Mouse (Mus musculus) ES-E14 (cell line): ENCODE results near the gene Nr2f6. TPM values are rescaled to one million over a fixed set of nuclear protein-coding genes. Genes with fewer than 3 reads are reported as not detected.

Experiments used
- DNase-seq: peaks from one replicate; pipeline ENCODE4 v3.0.0-alpha.2; 2013; ENCODE audit warnings: low read depth, low spot score
- H3K27ac ChIP-seq: 2 replicates; pipeline ENCODE4 v1.5.1; 2012; ENCODE audit warnings: low read depth, mild to moderate bottlenecking, low read length, moderate library complexity, mixed read lengths; ENCODE audit not compliant: poor library complexity, insufficient read depth, severe bottlenecking
- H3K36me3 ChIP-seq: 2 replicates; pipeline ENCODE4 v1.6.1; 2012; ENCODE audit warnings: mild to moderate bottlenecking, low read length, moderate library complexity, mixed read lengths; ENCODE audit not compliant: control insufficient read depth, poor library complexity, insufficient read depth, severe bottlenecking
- H3K4me1 ChIP-seq, 2 experiments: fragments of 150-350 bp in 1 of 2; sonication (generic) in 1 of 2; 2 replicates each; pipeline ENCODE4 v1.6.1; 2012; ENCODE audit warnings: low read length in 2 of 2, mild to moderate bottlenecking in 1 of 2, mixed read lengths in 1 of 2; ENCODE audit not compliant: control insufficient read depth in 2 of 2, insufficient read depth in 2 of 2, poor library complexity in 1 of 2
- H3K4me3 ChIP-seq, 2 experiments: fragments of 150-350 bp in 1 of 2; sonication (generic) in 1 of 2; 2 replicates each; pipeline ENCODE4 v1.5.1; 2012; ENCODE audit warnings: low read length in 2 of 2, low read depth in 1 of 2, mild to moderate bottlenecking in 1 of 2, mixed read lengths in 1 of 2; ENCODE audit not compliant: insufficient read depth in 1 of 2, poor library complexity in 1 of 2, severe bottlenecking in 1 of 2
- H3K9ac ChIP-seq: 2 replicates; pipeline ENCODE4 v1.6.1; 2012; ENCODE audit warnings: low read depth, mild to moderate bottlenecking, low read length, mixed read lengths; ENCODE audit not compliant: poor library complexity, insufficient read depth, severe bottlenecking
- H3K9me3 ChIP-seq: fragments of 150-350 bp; sonication (generic); 2 replicates; pipeline ENCODE4 v1.6.1; 2012; ENCODE audit warnings: low read depth, mild to moderate bottlenecking, low read length; ENCODE audit not compliant: control insufficient read depth, insufficient read depth
- CHD2 ChIP-seq: IDR thresholded peaks from 2 replicates; pipeline ENCODE4 v1.6.1; 2014; ENCODE audit warnings: mild to moderate bottlenecking, low read depth, low read length, inconsistent platforms
- HCFC1 ChIP-seq: IDR thresholded peaks from 2 replicates; pipeline ENCODE4 v1.6.1; 2012; ENCODE audit warnings: low read length, inconsistent platforms, borderline replicate concordance; ENCODE audit not compliant: insufficient read depth
- MAFK ChIP-seq: IDR thresholded peaks from 2 replicates; pipeline ENCODE4 v1.6.1; 2014; ENCODE audit warnings: mild to moderate bottlenecking, low read depth, low read length, inconsistent platforms; ENCODE audit not compliant: insufficient read depth
- ZC3H11A ChIP-seq: IDR thresholded peaks from 2 replicates; pipeline ENCODE4 v1.6.1; 2012; ENCODE audit warnings: low read depth, mild to moderate bottlenecking, inconsistent platforms, low read length, borderline replicate concordance
- ZNF384 ChIP-seq: IDR thresholded peaks from 2 replicates; pipeline ENCODE4 v1.6.1; 2012; ENCODE audit warnings: low read depth, low read length, inconsistent platforms
- in situ Hi-C, 2 experiments: fragments of 600-800 bp; cut with MboI; formaldehyde crosslinking; loops; one replicate each; pipeline ENCODE4 v1.15.1; 2025; ENCODE audit warnings: low sequenced_read_pairs in 2 of 2, inconsistent platforms in 1 of 2; ENCODE audit not compliant: unreplicated experiment in 2 of 2
- total RNA-seq: library from RNA; depleted of rRNA; stranded (reverse); fragments of 300-350 nt; gene quantifications from 2 replicates; pipeline ENCODE4 v1.2.3, GENCODE M21; 2012

The Nr2f6 gene
- total RNA-seq, 1 experiment = 52.8 TPM

- TF ChIP-seq CHD2 (no peak), MAFK (no peak), ZNF384 (no peak), HCFC1 (no peak), ZC3H11A (no peak)
- Histone ChIP-seq H3K36me3 (peaks cover 9% of the 10 kb centered on the region), H3K9ac (no peak overlapping the region), H3K4me1 (peaks cover 3 to 26% of the 10 kb centered on the region in 2 experiments; a peak in 3 of 4 replicates), H3K27ac (no peak overlapping the region), H3K9me3 (no peaks in the 10 kb centered on the region), H3K4me3 (no peak overlapping the region)
- no peak for DNase-seq
- in situ Hi-C loops = no loop called here
Measured at GRCm38 (mm10) chr8:71374616-71375206, 7.0 kb downstream of the Nr2f6 start.

- no peak overlapping the region for H3K27ac ChIP-seq
- no peaks in the 10 kb centered on the region for H3K9me3 ChIP-seq
- H3K36me3 ChIP-seq = peaks cover 23% of the 10 kb centered on the region
- H3K4me1 ChIP-seq = peaks cover 3 to 27% of the 10 kb centered on the region in 2 experiments; a peak in 3 of 4 replicates
- in situ Hi-C loops = no loop called here
- H3K9ac ChIP-seq = no peak overlapping the region
- TF ChIP-seq HCFC1 (no peak), ZC3H11A (no peak)
- no peak for DNase-seq
- H3K4me3 ChIP-seq = no peak overlapping the region
Measured at GRCm38 (mm10) chr8:71373000-71373399, 8.8 kb downstream of the Nr2f6 start.

GRCm38 (mm10) chr8:71372427-71372826 is 9.3 kb downstream of the Nr2f6 start:
- Histone ChIP-seq H3K9ac (no peak overlapping the region), H3K4me3 (peak overlapping the region in 1 of 2 experiments; percentile 23; a peak in 1 of 4 replicates), H3K36me3 (peaks cover 24% of the 10 kb centered on the region), H3K27ac (no peak overlapping the region), H3K9me3 (no peaks in the 10 kb centered on the region), H3K4me1 (peaks cover 3 to 29% of the 10 kb centered on the region in 2 experiments; a peak in 3 of 4 replicates)
- in situ Hi-C loops = no loop called here
- TF ChIP-seq ZC3H11A = no peak
- DNase-seq = no peak

GRCm38 (mm10) chr8:71371236-71371848 is 10.4 kb downstream of the Nr2f6 start, which contains the start of gene Ocel1:
Ocel1 (plus strand) TSS chr8:71371298.
- peak; percentile 97 for DNase-seq
- Histone ChIP-seq H3K9ac (peak within 1 kb of the TSS; percentile 88), H3K9me3 (no peaks in the 10 kb centered on the region), H3K4me3 (peak within 1 kb of the TSS; percentile 88 to 94), H3K36me3 (peaks cover 24% of the 10 kb centered on the region), H3K4me1 (peaks cover 5 to 28% of the 10 kb centered on the region in 2 experiments), H3K27ac (peak within 1 kb of the TSS; percentile 73)
- TF ChIP-seq ZNF384 (0 out of 2 replicates have a peak, but pooled peaks have one; percentile 1), MAFK (no peak), HCFC1 (peak; percentile 40; the same call in 1 of the 2 replicates)
- in situ Hi-C loops = no loop called here

GRCm38 (mm10) chr8:71370711-71371235 is 11.0 kb downstream of the Nr2f6 start:
- Histone ChIP-seq H3K4me3 (peak overlapping the region; percentile 88 to 94), H3K9me3 (no peaks in the 10 kb centered on the region), H3K9ac (peak overlapping the region; percentile 63; the same call in 1 of the 2 replicates), H3K36me3 (peaks cover 24% of the 10 kb centered on the region), H3K4me1 (peaks cover 7 to 24% of the 10 kb centered on the region in 2 experiments), H3K27ac (peak overlapping the region; percentile 48; the same call in 1 of the 2 replicates)
- TF ChIP-seq ZC3H11A = no peak
- no peak for TF ChIP-seq HCFC1
- no peak for TF ChIP-seq MAFK
- no peak for TF ChIP-seq CHD2
- TF ChIP-seq ZNF384 = peak; percentile 49; the same call in 1 of the 2 replicates
- no peak for DNase-seq
- in situ Hi-C loops = no loop called here
